Mouse (Mus musculus): ENCODE data around the gene Spg7. TPM values are rescaled to one million over a fixed set of nuclear protein-coding genes. Genes with fewer than 3 reads are reported as not detected.
A peak's percentile ranks its signal among the peaks of the same experiment; 100 is the strongest.
"Not testable (repeated sequence)": the region's sequence is repeated elsewhere in the genome, so short reads cannot be mapped to it uniquely, and the experiment has no call there.

The Spg7 gene
- polyA plus RNA-seq, 1 experiment from 2014 or later: 51.8 TPM

DNA sequence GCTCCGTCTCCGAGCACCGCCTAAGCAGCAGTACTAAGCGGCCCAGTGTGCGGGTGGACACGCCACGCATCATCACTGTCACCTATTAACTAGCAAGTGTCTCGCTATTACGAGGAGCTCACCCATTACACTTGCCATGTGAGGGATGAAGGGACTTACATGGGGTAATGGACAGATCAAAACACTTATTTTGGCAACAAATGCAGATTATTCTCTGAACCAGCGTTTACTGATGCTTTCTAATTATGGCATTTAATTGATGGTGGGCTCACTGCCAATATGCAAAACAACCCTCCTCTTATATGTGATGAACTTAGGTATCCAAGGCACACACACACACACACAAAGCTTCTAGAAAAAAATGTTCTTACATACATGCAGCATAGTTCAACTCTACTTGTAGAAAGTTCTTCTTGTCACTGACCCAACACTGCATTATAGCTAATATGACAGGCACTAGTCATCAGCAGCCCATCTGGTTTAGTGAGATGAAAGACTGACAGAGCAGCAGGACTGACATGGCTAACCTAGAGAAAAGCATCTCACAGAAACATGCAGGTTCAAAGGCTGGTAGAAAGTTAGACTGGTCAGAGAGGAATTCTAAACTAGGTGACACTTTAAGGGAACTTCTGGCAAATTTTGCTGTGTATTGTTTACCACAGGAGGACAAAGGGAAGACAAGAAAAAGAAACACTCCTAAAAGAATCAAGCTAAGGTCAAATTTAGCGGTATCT lies 23.2 kb upstream of the Spg7 start:
- Histone ChIP-seq H3K9ac (replicated peaks; ENCODE audit: low read depth, low read length) (no peak overlapping the region), H3K27ac (ENCODE audit: low read length) (peak overlapping the region; percentile 46; the same call in 1 of the 2 replicates), H3K4me1 (replicated peaks; ENCODE audit: control insufficient read depth, insufficient read depth, low read length) (peaks cover 39% of the 10 kb centered on the region)

DNA sequence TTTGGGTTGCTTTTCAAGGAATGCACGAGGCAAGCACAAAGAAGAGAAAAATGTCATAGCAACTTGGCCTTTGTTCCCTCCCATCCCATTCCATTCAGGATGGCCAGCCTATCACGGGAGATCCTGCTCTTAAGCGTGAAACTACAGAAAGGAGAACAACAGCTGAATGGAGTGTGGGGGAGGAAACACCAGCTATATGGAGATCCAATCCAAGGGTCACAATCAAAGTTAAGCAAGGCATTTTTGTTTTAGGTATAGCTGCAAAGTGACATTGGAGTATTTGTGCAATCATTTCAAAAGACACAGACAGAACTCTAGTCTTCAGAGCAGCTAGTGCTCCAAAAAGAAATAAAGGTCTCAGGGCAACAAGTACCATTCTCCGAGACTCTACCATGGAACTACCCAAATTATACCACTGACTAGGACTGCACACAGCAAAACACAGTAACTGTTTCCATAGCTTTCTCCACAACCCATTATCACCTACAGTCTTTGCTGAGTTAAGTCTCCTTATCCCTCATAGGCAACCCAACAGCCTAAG lies 22.6 kb upstream of the Spg7 start:
- WGBS: 2% methylated on average over 4 of the region's 4 CpGs
- H3K27me3 ChIP-seq (replicated peaks; ENCODE audit: control insufficient read depth, insufficient read depth, low read length): no peaks in the 10 kb centered on the region
- H3K4me1 ChIP-seq (replicated peaks; ENCODE audit: control insufficient read depth, insufficient read depth, low read length): peaks cover 39% of the 10 kb centered on the region
- H3K4me2 ChIP-seq (ENCODE audit: low read length): peak overlapping the region; percentile 63
- no peak overlapping the region; the same call in 1 of the 2 replicates for H3K27ac ChIP-seq (ENCODE audit: low read length)
- no peaks in the 10 kb centered on the region for H3K9me3 ChIP-seq (ENCODE audit: control insufficient read depth, low read length)
- H3K36me3 ChIP-seq (ENCODE audit: control insufficient read depth, insufficient read depth): no peaks in the 10 kb centered on the region
- ATAC-seq: no peak
- H3K9ac ChIP-seq (replicated peaks; ENCODE audit: low read depth, low read length): no peak overlapping the region
- peak overlapping the region; percentile 97 for H3K4me3 ChIP-seq (replicated peaks; ENCODE audit: low read length)

More for the DNA sequence above, 23.2 kb upstream of the Spg7 start:
- Histone ChIP-seq H3K4me2 (ENCODE audit: low read length) (peak overlapping the region; percentile 63), H3K9me3 (ENCODE audit: control insufficient read depth, low read length) (no peaks in the 10 kb centered on the region), H3K27me3 (replicated peaks; ENCODE audit: control insufficient read depth, insufficient read depth, low read length) (no peaks in the 10 kb centered on the region), H3K36me3 (ENCODE audit: control insufficient read depth, insufficient read depth) (no peaks in the 10 kb centered on the region), H3K4me3 (replicated peaks; ENCODE audit: low read length) (peak overlapping the region; percentile 97)
- WGBS: 7% methylated on average over 11 of the region's 11 CpGs
- ATAC-seq: no peak

DNA sequence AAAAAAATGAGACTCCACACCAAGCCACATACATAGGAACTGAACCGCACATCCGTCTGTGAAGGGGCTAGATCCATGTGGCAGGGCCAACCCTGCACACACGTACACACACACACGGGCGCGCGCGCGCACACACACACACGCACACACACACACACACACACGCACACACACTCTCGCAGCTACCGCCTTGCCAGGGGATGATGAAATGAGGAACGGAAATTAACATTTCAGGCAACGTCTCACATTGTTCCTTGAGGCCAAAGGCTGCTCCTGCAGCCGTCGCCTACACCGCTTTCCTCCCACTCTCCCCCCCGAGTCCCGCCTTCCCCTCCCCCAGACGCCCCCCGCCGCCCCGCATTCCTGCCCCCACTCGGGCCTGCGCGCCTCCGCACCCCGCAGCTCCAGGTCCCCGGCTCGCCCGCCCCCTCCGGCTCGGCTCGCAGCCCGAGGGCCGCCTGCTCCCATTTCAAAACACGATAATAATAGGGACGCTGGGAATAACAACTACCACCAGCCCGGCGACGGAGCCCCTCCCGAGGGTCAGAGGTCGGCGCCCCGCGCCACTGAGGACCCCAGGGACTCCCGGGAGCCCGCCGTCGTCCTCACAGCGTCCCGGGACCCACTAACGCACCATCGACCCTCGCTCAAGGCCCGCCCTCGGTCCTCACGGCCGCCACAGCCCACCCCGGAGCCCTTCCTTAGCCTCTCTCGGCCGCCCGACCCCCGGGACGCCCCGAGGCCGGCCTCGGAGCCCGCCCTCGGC lies 21.6 kb upstream of the Spg7 start:
- H3K27ac ChIP-seq (ENCODE audit: low read length): peak overlapping the region; percentile 92
- H3K9ac ChIP-seq (replicated peaks; ENCODE audit: low read depth, low read length): peak overlapping the region; percentile 99
- H3K36me3 ChIP-seq (ENCODE audit: control insufficient read depth, insufficient read depth): no peaks in the 10 kb centered on the region
- H3K9me3 ChIP-seq (ENCODE audit: control insufficient read depth, low read length): no peaks in the 10 kb centered on the region
- under 1% methylated on average over 67 of the region's 71 CpGs for WGBS
- no peaks in the 10 kb centered on the region for H3K27me3 ChIP-seq (replicated peaks; ENCODE audit: control insufficient read depth, insufficient read depth, low read length)
- peak overlapping the region; percentile 63 for H3K4me2 ChIP-seq (ENCODE audit: low read length)
- H3K4me3 ChIP-seq (replicated peaks; ENCODE audit: low read length): peak overlapping the region; percentile 97
- peaks cover 39% of the 10 kb centered on the region for H3K4me1 ChIP-seq (replicated peaks; ENCODE audit: control insufficient read depth, insufficient read depth, low read length)
- no peak for ATAC-seq

DNA sequence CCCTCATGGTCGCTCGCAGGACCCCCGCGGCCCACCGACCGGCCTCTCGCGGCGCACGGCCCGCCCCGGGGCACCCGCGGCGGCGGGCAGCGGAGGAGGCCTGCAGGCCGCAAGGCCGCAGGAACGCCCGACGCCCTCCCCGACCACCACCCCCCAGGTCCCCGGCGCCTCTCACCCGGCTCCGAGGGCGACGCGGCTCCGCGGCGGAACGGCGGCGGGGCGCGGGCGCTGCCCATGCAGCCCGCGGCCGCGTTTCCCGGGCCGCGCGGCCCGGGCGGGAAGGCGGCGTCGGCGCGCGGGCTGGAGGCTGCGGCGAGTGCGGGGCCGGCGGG lies 21.0 kb upstream of the Spg7 start:
- H3K4me1 ChIP-seq (replicated peaks; ENCODE audit: control insufficient read depth, insufficient read depth, low read length): peaks cover 39% of the 10 kb centered on the region
- peak overlapping the region; percentile 63 for H3K4me2 ChIP-seq (ENCODE audit: low read length)
- ATAC-seq: no peak; the same call in 1 of the 2 replicates
- H3K9me3 ChIP-seq (ENCODE audit: control insufficient read depth, low read length): no peaks in the 10 kb centered on the region
- H3K27me3 ChIP-seq (replicated peaks; ENCODE audit: control insufficient read depth, insufficient read depth, low read length): no peaks in the 10 kb centered on the region
- WGBS: 3% methylated on average over 6 of the region's 60 CpGs
- H3K9ac ChIP-seq (replicated peaks; ENCODE audit: low read depth, low read length): peak overlapping the region; percentile 99
- peak overlapping the region; percentile 97 for H3K4me3 ChIP-seq (replicated peaks; ENCODE audit: low read length)
- peak overlapping the region; percentile 92 for H3K27ac ChIP-seq (ENCODE audit: low read length)
- no peaks in the 10 kb centered on the region for H3K36me3 ChIP-seq (ENCODE audit: control insufficient read depth, insufficient read depth)

DNA sequence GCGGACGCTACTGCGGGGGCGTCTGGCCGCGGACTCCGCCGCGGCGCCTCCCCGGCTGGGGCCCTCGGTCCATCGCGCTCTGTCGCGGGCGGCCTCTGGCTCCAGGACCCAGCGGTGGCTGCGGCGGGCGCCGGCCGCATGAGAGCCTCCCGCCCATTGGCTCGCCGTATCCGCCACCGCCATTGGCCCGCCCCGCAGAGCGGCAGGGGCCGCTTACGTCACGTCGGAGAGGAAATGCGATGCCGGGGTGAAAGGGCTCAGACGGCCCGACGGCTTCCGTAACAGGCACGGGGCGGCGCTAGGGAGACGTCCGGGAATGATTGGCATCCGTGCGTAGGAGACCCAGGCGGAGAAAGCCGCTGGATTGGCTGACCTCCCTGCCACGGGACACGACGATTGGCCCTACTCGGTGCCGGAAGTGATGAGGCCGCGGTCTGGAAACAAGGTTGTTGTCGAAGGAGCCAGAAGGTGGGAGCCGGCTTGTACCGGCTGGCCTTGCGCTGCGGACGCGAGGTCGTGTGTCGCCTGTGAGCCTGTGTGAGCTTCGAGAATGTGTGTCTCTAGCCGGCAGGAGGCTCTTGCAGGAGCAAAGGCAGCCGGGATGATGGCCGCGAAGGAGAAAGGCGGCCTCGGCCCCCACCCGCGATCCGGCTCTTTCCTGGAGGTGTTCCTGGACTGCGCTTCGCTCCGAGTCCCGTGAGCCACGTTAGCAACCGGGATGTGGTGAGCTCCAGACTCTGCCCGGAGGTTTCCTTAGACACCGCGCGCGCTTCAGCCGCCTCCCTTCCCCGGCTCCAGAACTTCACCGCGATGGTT lies 20.4 kb upstream of the Spg7 start, which contains the start of gene Ankrd11:
Gene Ankrd11 (minus strand): TSS at position 120 of the 816 bp plus-strand sequence.
- peak within 1 kb of the TSS; percentile 97 for H3K4me3 ChIP-seq (replicated peaks; ENCODE audit: low read length)
- peak within 1 kb of the TSS; percentile 96 for H3K27ac ChIP-seq (ENCODE audit: low read length)
- peak; percentile 97 for ATAC-seq
- peak within 1 kb of the TSS; percentile 91 for H3K4me2 ChIP-seq (ENCODE audit: low read length)
- no peaks in the 10 kb centered on the region for H3K36me3 ChIP-seq (ENCODE audit: control insufficient read depth, insufficient read depth)
- no peaks in the 10 kb centered on the region for H3K9me3 ChIP-seq (ENCODE audit: control insufficient read depth, low read length)
- H3K9ac ChIP-seq (replicated peaks; ENCODE audit: low read depth, low read length): peak within 1 kb of the TSS; percentile 99
- WGBS: under 1% methylated on average over 89 of the region's 91 CpGs
- no peaks in the 10 kb centered on the region for H3K27me3 ChIP-seq (replicated peaks; ENCODE audit: control insufficient read depth, insufficient read depth, low read length)
- H3K4me1 ChIP-seq (replicated peaks; ENCODE audit: control insufficient read depth, insufficient read depth, low read length): peaks cover 37% of the 10 kb centered on the region

DNA sequence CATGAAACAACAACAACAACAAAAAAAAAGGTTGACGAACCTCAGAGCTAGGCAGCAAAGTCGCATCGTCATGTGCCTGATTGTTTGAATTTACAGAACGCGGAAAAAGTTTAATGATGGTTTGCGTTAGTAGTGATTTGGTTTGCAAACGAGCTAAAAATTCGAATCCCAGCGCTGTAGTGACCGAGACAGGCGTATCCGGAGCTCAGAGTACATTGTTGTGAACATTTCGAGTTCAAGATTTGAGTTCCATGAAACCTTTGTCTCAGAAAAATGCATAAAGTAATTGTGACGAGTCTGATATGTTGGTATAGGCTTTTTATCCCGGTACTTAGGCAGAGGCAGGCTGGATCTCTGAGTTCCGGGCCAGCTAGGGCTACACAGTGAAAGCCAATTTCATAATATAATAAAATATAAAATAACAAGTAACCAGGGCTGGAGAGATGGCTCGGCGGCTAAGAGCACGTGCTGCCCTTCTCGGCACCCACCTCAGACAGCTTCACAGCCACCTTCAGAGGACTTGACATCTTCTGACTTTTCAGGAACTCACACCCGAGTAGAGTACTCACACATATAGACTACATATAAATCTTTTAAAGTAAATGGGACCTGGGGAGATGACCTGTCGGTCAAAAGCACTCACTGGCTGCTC lies 19.6 kb upstream of the Spg7 start:
- Histone ChIP-seq H3K36me3 (ENCODE audit: control insufficient read depth, insufficient read depth) (no peaks in the 10 kb centered on the region), H3K4me2 (ENCODE audit: low read length) (peak overlapping the region; percentile 91), H3K9ac (replicated peaks; ENCODE audit: low read depth, low read length) (peak overlapping the region; percentile 86), H3K27me3 (replicated peaks; ENCODE audit: control insufficient read depth, insufficient read depth, low read length) (no peaks in the 10 kb centered on the region), H3K9me3 (ENCODE audit: control insufficient read depth, low read length) (no peaks in the 10 kb centered on the region), H3K4me3 (replicated peaks; ENCODE audit: low read length) (peak overlapping the region; percentile 97), H3K27ac (ENCODE audit: low read length) (peak overlapping the region; percentile 96), H3K4me1 (replicated peaks; ENCODE audit: control insufficient read depth, insufficient read depth, low read length) (peaks cover 37% of the 10 kb centered on the region)
- WGBS: 26% methylated on average over 22 of the region's 22 CpGs
- no peak for ATAC-seq

DNA sequence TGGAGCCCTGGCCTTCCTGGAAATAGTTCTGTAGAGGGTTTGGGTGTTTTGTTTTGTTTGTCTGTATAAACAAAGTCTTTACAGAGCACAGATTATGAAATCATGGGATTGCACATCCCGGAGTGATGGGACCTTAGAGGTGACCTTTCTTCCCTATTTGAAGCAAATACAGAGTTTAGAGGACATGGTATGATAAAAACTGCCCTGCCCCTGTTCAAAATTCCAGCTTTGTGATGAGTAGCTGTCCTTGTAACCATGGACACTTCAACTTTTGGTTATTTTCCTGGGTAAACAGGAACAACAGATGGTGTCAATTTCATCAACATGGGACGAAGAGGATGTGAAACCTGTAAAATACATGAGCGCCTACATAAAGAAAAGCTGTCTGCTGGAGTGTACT lies 18.8 kb upstream of the Spg7 start:
- Histone ChIP-seq H3K9me3 (ENCODE audit: control insufficient read depth, low read length) (no peaks in the 10 kb centered on the region), H3K27ac (ENCODE audit: low read length) (no peak overlapping the region), H3K4me3 (replicated peaks; ENCODE audit: low read length) (no peak overlapping the region), H3K27me3 (replicated peaks; ENCODE audit: control insufficient read depth, insufficient read depth, low read length) (no peaks in the 10 kb centered on the region), H3K4me1 (replicated peaks; ENCODE audit: control insufficient read depth, insufficient read depth, low read length) (peaks cover 31% of the 10 kb centered on the region), H3K9ac (replicated peaks; ENCODE audit: low read depth, low read length) (no peak overlapping the region), H3K36me3 (ENCODE audit: control insufficient read depth, insufficient read depth) (no peaks in the 10 kb centered on the region), H3K4me2 (ENCODE audit: low read length) (no peak overlapping the region)
- ATAC-seq: no peak
- WGBS: 88% methylated on average over 3 of the region's 3 CpGs

DNA sequence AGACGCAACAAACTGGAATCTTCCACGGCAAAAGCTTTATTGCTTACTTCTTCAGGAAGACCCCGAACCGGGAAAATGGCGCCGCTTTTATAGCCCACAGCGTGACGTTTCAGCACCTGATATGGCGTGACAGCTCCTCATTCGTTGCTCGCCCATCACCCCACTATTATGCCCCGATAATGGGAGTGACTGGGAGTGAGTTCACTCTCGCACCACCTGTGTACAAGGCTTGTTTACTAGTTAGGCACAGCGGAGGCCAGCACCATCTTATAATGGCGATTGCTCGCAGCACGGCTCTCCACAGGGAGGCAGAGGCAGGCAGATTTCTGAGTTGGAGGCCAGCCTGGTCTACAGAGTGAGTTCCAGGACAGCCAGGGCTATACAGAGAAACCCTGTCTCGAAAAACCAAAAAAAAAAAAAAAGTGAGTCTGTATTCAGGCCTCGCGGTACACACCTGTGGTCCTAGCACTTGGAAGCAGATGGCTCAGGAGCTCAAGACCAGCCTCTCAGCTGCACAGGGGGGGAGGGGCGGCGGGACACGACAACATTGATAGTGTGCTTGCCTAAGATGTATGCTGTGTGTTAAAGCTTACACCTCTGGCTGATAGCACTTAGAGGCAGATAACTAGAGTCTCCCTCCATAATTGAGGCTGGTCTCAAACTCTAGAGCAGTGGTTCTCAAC lies 17.9 kb upstream of the Spg7 start:
- H3K4me2 ChIP-seq (ENCODE audit: low read length); H3K4me3 ChIP-seq (replicated peaks; ENCODE audit: low read length); ATAC-seq; H3K27me3 ChIP-seq (replicated peaks; ENCODE audit: control insufficient read depth, insufficient read depth, low read length); H3K36me3 ChIP-seq (ENCODE audit: control insufficient read depth, insufficient read depth); H3K9me3 ChIP-seq (ENCODE audit: control insufficient read depth, low read length); H3K27ac ChIP-seq (ENCODE audit: low read length); H3K9ac ChIP-seq (replicated peaks; ENCODE audit: low read depth, low read length): not testable (repeated sequence)
- 96% methylated on average over 22 of the region's 23 CpGs for WGBS
- H3K4me1 ChIP-seq (replicated peaks; ENCODE audit: control insufficient read depth, insufficient read depth, low read length): peaks cover 22% of the 10 kb centered on the region

Measured in forebrain, embryonic 16.5 days (tissue).